Mouse (Mus musculus) natural killer cell, adult 2 months (primary cell): ENCODE data around the gene Olfr1176.

Experiments used
- DNase-seq, 2 experiments: peaks; one replicate each; pipeline ENCODE4 v3.0.0; 2022; ENCODE audit warnings: low spot score in 2 of 2

Olfr1176 gene

GRCm38 (mm10) chr2:88336421-88336820 lies at the start of gene Olfr1176:
TSS of gene Olfr1176 (plus strand) at chr2:88336721.
- no peak for DNase-seq

GRCm38 (mm10) chr2:88315035-88315434 lies 21.5 kb upstream of the Olfr1176 start, which contains the start of gene Olfr1174-ps:
TSS of gene Olfr1174-ps (minus strand) at chr2:88315135.
- DNase-seq, result no peak

GRCm38 (mm10) chr2:88327115-88327514 lies 9.4 kb upstream of the Olfr1176 start, which contains the start of gene Olfr1175-ps:
TSS of gene Olfr1175-ps (minus strand) at chr2:88327215.
- no peak for DNase-seq

GRCm38 (mm10) chr2:88346392-88346791 lies 9.9 kb downstream of the Olfr1176 start, which contains the start of gene Olfr1177-ps:
TSS of gene Olfr1177-ps (minus strand) at chr2:88346492.
- no peak for DNase-seq

DNA sequence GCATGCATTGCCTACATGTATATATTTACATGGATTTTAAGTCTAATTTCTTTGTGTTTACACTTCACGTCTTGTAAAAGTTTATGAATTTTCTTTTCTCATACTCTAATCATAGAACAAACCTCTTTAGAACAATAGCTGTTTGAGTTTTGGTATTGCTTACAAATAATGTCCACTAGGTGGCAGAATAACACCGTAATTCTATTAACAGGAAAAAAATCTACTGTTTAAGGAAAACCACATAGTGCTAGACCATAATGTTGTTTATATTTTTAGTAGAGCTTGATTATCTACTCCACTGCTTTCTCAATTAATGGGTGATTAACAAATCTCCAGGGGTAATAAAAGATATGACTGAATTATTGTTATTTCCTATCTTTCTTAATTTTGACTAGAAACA lies 19.8 kb downstream of the Olfr1176 start:
- DNase-seq, result no peak

DNA sequence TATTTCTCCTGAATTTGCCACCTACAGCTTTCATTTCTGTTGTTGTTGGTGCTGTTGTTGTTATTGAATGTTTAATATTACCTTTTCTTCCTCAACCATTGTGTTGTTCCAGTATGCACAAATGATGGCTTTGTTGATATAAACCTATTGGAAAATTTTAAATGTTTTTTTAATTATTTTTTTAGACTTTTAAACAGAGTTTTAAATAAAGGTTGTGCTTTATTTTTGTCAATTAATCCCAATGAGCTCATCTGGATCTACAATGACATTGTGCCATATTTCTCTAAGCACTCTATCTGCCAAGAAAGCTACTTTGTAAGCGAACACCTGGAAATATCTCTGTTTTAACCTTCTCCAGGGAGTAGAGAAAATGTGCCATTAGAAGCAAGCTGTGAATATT lies 50.2 kb downstream of the Olfr1176 start, which contains the start of gene Olfr1178:
Olfr1178 (plus strand) TSS at position 301 of the 400 bp plus-strand sequence.
- DNase-seq, result no peak
